Mouse (Mus musculus) left cerebral cortex, postnatal 4 days (tissue): ENCODE measurements around the gene Rab43. TPM values are rescaled to one million over a fixed set of nuclear protein-coding genes. Genes with fewer than 3 reads are reported as not detected.
"Not testable (repeated sequence)": the region's sequence is repeated elsewhere in the genome, so short reads cannot be mapped to it uniquely, and the experiment has no call there.

ENCODE experiments used
- DNase-seq: peaks from one replicate; pipeline ENCODE4 v3.0.0-alpha.2; 2022
- intact Hi-C: fragments of 180-260 bp; cut with DNase I; formaldehyde crosslinking; loops from one replicate; pipeline ENCODE4 v1.15.1; 2025
- total RNA-seq, 2 experiments: library from RNA; stranded (reverse); gene quantifications; 2 replicates each; pipeline ENCODE4 v1.2.3; 2021

Rab43 gene
- total RNA-seq, 2 experiments from 2014 or later, result 15.2 to 21.8 TPM

GRCm38 (mm10) chr6:87787108-87787890 is 24.7 kb downstream of the Rab43 start:
- no peak for DNase-seq
- intact Hi-C loops, result no loop called here

GRCm38 (mm10) chr6:87786621-87787020 is 25.3 kb downstream of the Rab43 start:
- DNase-seq, result no peak
- intact Hi-C loops, result no loop called here

GRCm38 (mm10) chr6:87784033-87784432 is 27.9 kb downstream of the Rab43 start:
- intact Hi-C loops, result no loop called here
- DNase-seq, result no peak

GRCm38 (mm10) chr6:87780546-87781301 is 31.2 kb downstream of the Rab43 start:
- intact Hi-C loops, result no loop called here
- no peak for DNase-seq

GRCm38 (mm10) chr6:87779174-87780165 is 32.5 kb downstream of the Rab43 start:
- no peak for DNase-seq
- intact Hi-C loops, result no loop called here

GRCm38 (mm10) chr6:87778294-87779173 is 33.4 kb downstream of the Rab43 start:
- intact Hi-C loops, result no loop called here
- no peak for DNase-seq

DNA sequence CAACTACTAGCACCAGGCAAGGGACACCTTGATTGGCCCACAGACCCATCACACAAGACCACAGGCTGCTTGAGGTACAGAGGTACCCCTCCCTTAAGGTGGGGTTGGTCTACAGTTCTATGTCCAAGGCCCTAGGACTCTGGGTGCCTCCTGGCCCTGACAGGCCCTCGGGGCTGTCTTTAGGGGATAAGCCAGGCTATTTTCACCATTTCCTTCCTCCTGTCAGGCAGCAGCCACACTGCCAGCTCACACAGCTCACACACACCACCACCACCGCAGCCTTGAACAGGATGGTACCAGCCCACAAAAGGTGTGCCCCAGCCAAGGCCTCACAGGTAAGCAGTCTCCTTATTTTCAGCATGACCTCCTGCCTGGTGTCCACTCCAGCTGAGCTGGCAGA is 34.1 kb downstream of the Rab43 start, which contains the start of gene Gp9:
Gene Gp9 (plus strand): TSS at position 231 of the 400 bp plus-strand sequence.
- intact Hi-C loops, result no loop called here
- DNase-seq, result no peak

- intact Hi-C loops, result no loop called here
- no peak for DNase-seq
Measured at GRCm38 (mm10) chr6:87776663-87777062, 35.3 kb downstream of the Rab43 start.

DNA sequence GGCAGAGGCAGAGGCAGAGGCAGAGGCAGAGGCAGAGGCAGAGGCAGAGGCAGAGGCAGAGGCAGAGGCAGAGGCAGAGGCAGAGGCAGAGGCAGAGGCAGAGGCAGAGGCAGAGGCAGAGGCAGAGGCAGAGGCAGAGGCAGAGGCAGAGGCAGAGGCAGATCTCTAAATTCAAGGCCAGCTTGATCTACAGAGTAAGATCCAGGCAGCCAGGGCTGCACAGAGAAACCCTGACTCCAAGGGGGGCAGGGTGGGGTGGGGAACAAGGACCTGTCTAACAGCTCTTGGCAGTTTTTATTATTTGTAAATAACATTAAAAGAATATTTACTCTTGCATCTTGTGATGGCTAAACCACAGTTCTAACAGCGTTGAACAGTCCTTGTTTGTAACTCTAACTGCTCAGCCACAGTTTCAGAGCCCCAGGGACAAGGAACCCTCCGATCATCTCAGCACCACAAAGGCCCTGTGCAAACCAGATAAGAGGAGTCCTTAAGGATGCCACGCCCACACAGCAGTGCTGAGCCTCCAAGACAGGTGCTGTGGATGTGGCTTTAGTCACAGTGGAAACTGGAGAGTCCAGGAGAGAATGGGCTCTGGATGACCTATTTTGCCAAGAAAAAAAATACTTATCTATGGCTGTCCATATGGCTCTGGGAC is 36.2 kb downstream of the Rab43 start:
- no peak for DNase-seq
- intact Hi-C loops, result no loop called here

- intact Hi-C loops, result no loop called here
- no peak for DNase-seq
Measured at GRCm38 (mm10) chr6:87774909-87775308, 37.1 kb downstream of the Rab43 start.

DNA sequence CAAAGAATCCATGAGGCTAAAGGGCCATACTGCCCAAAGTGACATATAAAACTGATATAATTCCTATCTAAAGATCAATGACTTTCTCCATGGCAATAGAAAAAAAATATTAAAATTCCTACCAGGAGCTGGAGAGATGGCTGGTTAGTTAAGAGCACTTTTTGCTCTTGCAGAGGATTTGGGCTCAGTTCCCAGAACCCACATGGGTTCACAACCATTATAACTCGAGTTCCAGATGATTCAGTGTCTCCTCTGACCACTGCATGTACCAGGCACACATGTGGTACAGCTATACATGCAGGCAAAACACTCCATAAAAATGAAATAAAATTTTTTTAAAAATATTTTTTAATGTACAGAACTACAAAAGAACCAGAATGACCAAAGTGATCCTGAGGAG is 37.5 kb downstream of the Rab43 start:
- intact Hi-C loops, result no loop called here
- no peak for DNase-seq

GRCm38 (mm10) chr6:87770626-87771025 is 41.3 kb downstream of the Rab43 start:
- DNase-seq, result no peak
- intact Hi-C loops, result no loop called here

DNA sequence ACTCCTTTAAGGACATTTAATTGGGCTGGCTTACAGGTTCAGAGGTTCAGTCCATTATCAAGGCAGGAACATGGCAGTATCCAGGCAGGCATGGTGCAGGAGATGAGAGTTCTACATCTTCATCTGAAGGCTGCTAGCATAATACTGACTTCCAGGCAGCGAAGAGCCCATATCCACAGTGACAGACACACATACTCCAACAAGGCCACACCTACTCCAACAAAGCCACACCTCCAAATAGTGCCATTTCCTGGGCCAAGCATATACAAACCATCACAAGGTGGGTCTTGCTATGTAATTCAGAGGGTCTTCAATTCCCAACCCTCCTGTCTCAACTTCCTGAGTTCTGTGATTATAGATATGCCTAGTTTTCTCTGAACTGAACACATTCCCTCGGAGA is 47.7 kb downstream of the Rab43 start:
- intact Hi-C loops, DNase-seq: not testable (repeated sequence)

GRCm38 (mm10) chr6:87763376-87764280 is 48.3 kb downstream of the Rab43 start:
- intact Hi-C loops, result no loop called here
- DNase-seq, result no peak

DNA sequence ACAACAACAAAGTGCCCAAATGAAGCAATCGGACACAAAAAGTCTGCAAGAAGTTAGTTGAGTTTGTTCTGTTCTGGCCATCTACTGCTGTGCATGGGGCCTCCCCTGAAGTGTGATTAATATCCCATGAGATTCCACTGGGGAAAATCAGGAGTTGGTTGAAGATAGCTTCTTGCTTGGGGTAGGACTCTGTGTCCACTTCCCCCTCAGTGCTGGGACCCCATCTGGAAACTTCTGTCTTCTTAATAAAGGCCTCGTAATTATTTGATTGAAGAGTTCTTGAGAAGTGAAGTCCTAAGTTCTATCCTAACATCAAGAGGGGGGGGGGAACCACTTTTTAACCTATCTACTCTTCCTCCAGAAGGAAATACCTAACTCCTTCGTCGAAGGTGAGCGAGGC is 49.8 kb downstream of the Rab43 start:
- no peak for DNase-seq
- intact Hi-C loops, result no loop called here

GRCm38 (mm10) chr6:87759850-87760249 is 52.1 kb downstream of the Rab43 start:
- intact Hi-C loops, result no loop called here
- DNase-seq, result no peak

GRCm38 (mm10) chr6:87759404-87759803 is 52.6 kb downstream of the Rab43 start:
- intact Hi-C loops, result no loop called here
- DNase-seq, result no peak

GRCm38 (mm10) chr6:87756896-87757295 is 55.1 kb downstream of the Rab43 start:
- DNase-seq, result no peak

More at GRCm38 (mm10) chr6:87756896-87757295, 55.1 kb downstream of the Rab43 start:
- intact Hi-C loops, result no loop called here
